Mouse (Mus musculus) urinary bladder, postnatal 36 days (tissue): ENCODE measurements around the gene Apbb2.

Source experiments
- DNase-seq, 2 experiments: peaks; one replicate each; pipeline ENCODE4 v3.0.0; 2022; ENCODE audit warnings: low spot score in 2 of 2, mixed read lengths in 1 of 2

The Apbb2 gene

DNA sequence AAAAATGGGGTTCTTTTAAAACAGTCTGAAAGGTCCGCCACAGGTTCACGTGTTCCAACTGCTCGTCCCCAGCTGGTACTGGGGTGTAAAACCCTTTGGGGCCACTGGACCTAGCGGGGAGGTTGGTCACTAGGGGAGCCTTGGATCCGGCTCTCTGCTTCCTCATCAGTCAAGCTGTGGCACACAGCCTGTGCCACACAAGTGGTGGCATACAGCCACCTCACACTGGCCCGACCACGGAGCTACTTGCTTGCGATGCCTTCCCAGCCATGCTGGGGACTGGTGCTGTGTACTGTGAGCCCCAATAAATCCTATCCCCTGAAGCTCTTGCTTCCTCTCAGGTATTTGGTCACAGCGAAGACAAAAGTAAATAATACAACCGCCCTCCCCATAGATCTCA is 142.3 kb downstream of the Apbb2 start:
- DNase-seq = no peak

DNA sequence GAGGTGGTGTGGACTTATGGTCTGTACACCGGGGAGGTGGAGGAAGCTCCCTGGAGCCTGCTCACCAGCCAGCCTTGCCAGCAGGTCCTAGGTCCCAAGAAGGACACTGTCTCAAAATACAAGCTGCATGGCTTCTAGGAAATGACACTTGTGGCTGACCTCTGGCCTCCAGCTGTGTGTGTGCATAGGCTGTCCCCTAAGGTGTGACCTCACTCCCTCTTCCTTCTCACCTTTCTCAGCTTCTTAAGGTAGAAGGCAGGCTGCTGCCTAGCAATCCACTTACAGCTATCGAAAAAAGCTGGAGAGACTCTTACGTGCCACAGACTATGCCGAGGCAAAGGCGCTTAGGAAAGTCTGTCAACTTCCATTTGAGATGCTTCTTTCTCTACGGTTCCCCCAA is 142.8 kb downstream of the Apbb2 start:
- no peak for DNase-seq

DNA sequence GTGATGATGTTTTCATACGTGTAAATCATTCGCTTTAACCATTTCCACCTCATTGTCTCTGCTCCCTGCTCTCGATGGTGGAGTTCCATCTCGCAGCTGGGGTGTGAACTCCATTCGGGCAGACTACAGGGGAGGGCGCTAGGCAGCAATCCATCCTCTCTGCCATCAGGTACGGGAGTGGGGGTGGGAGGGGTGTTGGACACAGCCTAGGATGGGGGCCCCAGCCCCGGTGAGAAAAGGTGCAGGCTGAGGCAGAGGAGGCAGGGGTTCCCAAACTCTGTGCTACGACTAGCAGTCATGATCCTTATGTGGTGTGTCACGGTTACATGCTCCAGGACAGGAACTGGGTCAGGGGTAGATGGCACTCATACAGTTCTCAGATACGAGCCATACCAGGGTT is 144.4 kb downstream of the Apbb2 start:
- no peak for DNase-seq

DNA sequence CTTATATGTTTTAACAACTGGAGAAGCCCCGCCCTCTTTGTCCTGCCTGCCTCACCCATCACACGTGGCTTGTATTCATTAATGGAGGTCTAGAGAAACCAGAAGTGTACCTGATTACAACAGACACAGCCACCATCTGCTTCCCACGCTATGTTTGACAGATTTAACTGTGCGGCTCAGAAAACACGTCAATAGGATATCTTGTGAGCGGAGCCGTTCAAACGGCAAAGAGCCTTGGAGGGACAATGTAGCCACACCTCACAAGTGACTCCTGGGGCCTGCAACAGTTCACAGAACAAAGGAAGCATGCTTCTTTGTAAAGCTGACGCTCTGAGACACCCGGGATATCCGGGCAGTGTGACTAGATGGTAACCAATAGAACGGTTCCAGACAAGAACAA is 145.0 kb downstream of the Apbb2 start:
- no peak for DNase-seq

DNA sequence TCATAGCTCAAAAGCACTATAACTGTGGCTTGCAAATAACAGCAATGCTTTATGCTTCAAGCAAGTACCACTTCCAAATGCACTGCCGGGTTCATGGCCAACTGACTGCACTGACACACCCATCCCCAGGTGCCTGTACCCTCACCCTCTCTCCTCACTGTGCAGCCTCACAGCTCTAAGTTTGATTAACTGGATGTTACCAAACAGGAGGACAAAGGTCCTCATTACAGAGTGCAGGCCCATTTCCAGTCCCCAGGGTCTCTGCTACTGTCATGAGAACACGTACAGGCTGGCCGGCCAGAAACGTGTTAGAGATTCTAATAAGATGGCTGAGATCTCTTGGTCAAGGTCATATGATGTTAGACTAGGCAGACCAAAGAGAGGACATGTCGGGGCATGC is 147.7 kb downstream of the Apbb2 start:
- DNase-seq = no peak

DNA sequence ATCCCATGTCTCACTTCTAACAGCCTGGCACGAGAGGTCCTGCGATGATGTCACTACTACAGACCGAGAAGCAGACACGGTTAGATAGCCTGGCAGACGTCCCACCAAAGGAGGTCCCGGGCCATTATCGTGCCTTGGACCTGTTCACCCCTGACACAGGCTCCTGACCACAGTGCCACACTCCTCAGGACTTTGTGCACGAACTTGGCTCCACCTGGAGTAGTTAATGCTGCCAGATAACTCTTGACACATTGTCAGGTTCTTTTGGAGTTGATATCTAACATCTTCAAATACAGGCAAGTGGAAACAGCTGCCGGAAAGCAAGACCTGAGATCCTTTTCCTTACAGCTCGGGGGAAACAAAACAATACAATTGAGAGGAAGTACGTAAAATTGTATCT is 148.9 kb downstream of the Apbb2 start:
- peak in 1 of 2 experiments; percentile 13 for DNase-seq

DNA sequence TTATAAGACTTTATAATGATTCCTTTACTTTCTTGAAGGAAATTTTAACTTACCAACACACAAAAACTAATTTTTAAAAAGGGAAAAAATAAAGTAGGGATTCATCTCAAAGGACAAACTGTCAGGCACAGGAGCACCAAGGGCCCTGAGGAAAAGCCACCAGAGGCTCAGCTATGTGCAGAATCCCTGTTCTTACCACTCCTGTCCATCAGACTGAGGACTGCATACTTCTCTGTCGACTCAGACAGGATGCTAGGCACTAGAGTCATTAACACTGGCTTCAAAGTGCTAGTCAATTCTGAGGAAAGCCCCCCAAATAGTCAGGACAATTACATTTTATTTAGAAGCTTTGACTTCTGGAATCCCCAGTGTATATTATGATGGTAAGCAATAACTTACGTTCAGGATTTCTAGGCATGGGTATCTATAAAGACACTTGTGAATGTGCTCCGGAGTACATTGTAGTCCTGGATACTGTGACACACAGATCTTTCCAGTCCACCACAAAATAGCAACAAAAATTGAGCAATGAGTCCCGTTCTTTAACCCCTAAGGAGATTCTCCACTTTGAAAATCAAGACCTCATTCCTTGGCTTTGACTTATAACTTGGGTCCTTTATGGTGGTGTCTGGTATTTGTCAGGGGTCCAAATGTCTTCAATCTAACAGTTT is 150.1 kb downstream of the Apbb2 start:
- DNase-seq = no peak

DNA sequence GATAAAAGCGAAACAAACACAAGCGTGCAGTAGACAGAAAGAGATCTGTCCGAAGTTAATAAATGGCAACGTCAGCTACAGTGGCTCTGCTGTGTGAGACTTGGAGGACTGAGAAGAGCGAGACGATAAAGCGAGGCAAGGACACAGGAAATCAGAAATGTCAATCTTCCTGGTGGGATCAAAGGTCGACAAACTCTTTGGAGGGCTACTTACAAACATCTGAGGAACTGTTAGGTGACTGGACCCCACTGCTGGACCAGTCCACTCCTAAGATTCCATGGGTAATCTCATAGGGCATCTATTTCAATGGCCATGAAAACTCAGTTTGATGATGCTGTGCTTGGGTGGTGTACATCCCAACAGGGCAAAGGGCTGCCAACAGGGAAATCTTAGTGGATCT is 155.9 kb downstream of the Apbb2 start:
- no peak for DNase-seq

DNA sequence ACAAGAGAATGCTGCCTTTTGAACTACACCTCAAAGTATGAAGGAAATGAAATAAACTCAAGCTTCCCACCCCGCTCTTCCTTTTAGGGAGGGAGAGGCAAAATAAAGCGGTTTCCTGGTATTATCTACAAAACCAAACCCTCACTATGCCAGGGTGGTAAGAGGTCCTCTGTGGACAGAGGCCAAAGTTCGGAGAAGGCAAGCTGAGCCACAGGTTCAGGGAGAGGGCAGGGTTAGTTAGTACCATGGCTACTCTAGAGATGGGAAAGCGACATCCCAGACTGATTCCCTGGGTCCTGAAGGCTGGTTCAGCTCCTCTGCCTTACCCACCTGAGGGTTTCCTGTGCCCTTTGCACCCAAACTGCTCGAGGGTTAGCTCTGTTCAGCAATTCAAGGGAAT is 159.7 kb downstream of the Apbb2 start:
- DNase-seq = no peak

DNA sequence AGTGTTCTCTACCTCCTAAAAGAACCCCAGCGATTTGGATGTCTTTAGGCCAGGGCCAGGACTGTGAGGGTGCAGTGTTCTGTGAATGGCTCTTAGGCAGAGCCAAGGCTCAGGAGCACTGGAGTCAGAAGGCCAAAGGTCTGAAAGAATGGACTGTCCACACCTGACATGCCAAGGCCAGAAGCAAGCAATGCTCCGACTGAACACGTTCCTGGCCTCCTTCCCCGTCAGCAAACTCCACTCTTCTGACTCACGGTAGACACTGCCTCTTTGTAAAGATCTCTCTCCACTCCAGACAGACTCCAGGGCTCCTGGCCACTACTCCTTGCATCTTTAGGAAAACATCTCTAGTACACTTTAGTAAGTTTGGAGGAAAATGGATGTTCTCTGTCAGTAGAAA is 163.3 kb downstream of the Apbb2 start:
- DNase-seq = no peak

DNA sequence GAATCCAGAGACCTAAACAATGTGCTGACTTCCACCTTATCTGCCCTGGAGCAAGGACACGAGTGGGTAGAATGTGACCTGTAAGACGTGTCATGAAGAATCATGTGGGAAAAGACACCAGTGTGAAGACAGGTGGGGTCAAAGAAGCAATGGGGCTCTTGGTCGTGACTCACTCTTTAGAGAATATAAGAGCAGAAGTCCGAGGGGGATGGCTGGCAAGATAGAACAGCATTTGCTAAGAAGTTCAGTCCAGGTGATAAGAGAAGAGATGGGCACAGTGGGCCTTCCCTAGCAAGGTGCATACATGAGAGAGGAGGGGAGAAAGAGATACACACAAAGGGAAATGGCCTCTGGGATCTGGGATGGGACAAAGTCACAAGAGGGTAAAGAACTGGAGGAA is 163.8 kb downstream of the Apbb2 start:
- DNase-seq = no peak

DNA sequence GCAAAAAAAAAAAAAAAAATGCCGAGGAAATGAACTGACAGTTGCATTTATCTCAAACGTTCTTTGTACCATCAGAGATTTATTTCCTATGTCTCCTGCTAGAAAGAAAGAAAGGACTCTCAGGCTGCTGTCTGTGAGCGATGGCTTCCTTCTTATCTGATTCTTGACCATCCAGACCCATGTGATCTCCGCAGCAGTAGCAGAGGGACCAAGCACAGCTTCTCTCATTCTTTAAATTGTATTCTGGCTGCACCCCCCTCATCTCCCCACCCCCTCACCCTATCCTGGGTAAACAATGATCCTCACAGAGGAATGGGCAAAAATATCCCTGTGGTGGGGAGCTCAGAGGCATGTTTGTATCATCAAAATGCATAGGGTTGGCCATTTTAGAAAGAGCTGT is 165.5 kb downstream of the Apbb2 start:
- DNase-seq = no peak

DNA sequence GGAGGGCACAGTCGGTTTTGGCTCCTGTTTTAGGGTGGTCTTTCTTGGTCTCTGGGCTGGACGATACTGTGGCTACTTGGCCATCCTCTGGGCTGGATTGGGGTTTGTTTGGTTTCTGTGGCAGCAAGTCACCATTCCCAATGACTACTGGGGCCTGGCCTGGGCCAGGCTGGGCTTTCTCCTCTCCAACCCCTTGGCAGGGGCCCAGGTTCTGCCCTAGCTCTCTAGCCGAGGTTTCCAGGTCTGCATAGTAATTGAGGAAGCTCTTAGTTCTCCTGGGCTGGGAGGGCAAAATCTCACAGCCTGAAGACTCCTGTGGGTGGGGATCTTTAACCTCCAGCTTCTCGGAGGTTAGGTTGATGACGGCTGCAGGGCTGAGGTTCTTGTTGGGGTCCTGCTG is 167.0 kb downstream of the Apbb2 start:
- DNase-seq = no peak

DNA sequence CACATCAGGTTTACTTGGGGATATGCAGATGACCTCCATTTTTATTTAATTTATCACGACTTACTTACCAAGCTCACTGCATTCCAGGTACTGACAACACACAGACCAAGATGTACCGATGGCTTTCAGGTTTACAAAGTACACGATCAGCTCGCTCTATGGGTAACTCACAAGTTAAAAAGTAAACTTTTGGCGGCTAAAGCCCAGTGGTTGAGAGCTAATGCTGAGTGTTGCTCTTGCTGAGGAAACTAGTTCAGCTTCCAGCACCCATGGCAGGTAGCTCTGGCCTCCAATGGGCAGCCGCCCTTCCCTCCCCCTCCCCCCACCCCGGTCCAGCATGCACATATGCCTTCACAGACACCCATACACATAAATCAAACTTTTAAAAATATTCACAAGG is 173.1 kb downstream of the Apbb2 start:
- no peak for DNase-seq

DNA sequence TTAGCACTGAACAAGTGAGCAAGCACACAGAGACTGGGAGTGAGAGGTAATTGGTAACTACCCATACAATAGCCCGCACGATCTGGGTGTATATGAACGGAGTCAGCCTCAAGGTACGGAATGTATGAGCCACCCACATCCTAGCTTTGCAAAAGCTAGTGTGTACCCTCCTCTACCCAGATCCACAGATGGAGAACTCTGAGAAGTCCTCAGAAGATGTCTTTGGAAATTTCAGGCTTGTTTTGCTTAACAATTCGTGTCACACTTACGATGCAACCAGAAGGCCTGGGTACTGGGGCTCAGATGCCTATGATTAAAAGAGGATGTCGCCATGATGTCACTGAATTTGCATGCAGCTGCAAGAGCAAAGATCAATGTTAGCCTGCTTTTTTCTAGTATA is 176.3 kb downstream of the Apbb2 start:
- no peak for DNase-seq

DNA sequence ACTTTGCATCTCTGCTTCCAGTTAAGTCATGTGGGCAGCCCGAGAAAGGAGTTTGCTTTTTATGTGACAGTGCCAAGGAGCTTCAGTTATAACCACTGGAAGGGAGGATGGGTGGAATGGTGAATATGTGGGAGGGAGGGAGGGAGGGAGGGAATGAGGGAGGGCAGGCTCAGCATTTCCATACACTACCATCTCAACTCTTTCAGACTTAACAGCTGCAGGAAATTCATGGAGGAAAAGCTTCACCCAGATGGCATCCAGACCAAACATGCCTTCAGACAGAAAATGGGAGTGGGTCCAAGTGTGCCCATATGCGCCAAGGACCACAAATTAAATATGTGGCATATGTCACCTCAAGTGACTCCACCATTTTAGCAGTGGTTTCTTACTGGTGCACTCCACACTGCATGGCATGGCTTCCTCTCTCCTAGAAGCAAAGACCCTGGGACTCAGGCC is 181.8 kb downstream of the Apbb2 start:
- no peak for DNase-seq

DNA sequence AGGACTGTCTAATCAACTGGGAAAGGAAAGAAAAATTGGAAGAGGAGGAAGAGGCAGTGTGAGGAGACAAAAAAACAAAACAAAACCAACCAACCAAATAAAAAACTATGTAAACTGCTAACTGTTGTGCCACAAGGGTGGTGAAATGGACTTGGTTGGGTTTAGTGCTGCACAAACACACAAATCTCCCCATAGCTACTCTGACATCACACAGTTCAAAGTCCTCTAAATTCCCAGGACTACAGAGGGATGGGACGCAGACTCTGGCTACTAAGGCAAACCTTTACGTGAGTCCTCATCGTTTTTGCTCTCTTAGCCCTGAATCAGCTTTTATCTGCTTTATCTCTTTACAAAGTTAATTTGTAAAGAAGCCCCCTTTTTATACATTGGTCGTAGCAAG is 183.4 kb downstream of the Apbb2 start:
- no peak for DNase-seq

DNA sequence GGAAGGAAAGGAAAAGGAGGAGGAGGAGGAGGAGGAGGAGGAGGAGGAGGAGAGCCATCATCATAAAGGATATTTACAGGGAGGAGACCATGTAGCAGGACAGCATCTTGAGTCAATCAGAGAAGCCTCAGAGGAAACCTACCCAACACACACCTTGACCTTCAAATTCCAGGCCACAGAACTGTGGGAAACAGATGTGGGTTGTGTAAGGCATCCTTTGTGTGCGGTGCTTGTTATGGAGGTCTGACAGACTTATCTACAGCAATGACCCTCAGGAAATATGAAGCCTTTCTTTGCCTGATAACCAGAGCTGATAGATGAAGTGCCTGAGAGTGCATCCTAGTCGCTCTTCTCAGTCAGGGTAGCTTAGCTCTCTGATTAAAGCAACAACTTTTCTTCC is 189.5 kb downstream of the Apbb2 start:
- no peak for DNase-seq

DNA sequence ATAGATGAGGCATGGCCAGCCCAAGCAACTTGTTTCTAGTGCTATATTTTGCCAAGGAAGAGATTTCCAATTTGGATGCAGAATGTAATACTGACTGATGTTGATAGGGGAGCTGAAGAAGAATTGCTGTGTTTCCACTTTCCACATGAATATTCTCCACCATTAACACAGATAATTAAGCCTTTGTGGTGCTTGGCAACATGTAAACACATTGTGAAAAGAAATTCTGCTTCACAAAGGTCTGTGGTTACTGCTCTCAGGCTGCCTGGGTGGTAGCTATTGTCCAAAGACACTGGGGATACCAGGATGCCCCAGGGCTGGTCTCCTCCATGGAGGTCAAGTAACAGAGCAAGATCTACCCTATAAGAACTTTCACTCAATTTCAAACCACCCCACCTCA is 190.5 kb downstream of the Apbb2 start:
- DNase-seq = no peak

DNA sequence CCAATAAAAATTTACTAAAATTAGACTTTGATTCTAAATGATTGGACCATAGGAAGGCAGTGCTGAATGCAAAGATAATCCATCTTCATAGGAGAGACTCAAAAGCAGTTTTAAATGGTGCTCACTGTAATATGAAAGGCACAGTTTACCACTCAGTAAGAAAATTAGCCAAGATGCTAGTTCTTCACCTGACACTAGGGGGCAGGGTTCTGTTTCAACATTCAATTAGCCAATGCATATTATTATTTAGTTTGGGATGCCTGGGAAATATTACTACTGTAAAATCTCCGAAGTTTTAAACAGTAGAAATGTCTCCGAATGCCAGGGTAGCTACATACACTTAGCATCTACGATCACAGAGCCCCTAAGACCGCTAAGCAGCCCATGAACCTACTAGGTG is 194.7 kb downstream of the Apbb2 start:
- peak in 1 of 2 experiments; percentile 15 for DNase-seq

DNA sequence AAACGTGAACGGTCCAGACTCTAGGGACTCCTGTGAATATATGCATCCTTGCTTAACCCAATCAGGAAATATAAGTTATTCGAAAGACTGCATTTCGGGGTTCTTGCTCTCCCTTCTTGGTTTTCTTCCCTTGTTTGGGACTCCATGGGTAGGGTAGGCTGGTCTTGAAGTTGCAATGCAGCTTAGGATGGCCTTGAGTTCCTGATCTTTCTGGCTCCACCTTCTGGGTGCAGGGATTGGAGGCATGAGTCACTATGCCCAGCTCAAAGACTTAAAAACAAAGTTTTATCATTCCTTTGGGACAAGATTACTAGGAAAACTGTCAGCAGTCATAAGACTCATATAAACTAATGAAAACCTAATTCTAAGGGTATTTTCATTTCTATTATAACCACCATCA is 195.1 kb downstream of the Apbb2 start:
- DNase-seq = no peak

DNA sequence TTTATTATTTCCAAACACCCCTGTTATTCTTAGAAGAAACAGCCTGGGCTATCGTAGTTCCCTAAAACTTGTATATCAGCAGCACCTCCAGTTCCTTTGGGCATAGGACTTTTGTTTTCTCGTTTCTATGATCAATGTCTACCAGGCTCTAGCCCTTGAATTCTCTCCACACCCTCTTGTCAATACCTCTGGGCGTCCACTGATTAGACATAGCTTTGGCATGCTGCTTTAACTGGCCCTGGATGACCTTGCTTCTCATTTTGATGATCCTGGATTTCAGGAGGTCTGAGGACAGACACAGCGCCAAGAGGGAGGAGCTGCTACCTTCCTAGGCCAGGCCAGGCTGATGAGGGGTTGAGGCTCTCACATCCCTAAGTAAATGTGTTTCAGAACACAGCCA is 196.6 kb downstream of the Apbb2 start:
- no peak for DNase-seq

DNA sequence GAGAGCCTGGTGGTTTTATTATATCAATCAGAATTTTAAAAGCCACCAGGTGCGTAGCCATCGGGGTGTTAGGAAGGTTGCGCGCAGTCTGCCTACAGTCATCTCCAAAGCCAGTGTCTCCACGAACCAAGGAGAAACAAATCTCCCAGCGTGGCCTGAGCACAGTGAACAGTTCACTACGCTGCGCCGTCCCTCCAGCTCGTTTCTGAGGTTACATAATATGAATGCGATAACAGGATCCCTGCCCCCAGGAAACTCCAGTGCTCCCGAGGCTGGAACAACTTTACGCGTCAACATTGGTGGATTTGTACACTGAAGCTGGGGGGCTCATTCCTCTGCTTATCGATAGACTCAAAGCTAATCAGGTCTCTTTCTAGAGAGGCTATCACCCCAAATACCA is 197.4 kb downstream of the Apbb2 start:
- no peak for DNase-seq

DNA sequence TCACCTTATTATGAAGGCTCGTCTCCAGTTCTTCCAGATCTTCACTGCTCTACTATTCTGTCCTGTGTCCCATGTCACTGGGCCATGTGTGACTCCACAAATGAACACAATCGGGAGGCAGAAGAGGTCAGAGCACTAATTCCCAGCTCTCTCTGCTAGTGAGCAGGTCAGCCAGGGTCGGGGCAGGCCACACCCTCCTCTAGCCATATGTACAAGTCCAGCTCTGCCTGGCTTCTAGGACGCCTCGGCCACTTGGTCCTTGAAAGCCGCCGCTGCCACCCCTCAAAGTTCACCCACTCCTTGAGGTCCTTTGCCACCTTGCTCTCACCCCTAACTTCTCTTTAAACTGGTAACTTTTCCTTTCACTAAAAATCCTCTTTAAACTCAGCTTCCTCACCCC is 198.6 kb downstream of the Apbb2 start:
- DNase-seq = no peak
